Mouse (Mus musculus) adrenal gland, adult 8-10 months (tissue): ENCODE results near the gene Mettl1. TPM values are rescaled to one million over a fixed set of nuclear protein-coding genes. Genes with fewer than 3 reads are reported as not detected.
A peak's percentile ranks its signal among the peaks of the same experiment; 100 is the strongest.

Source experiments
- DNase-seq: peaks from one replicate; pipeline ENCODE4 v3.0.0; 2022
- total RNA-seq, 4 experiments: library from RNA; stranded (reverse); gene quantifications; 2 replicates each; pipeline ENCODE4 v1.2.4; 2022

The Mettl1 gene
- total RNA-seq = 10 to 100 TPM; 19.3 to 33.1 (median 26.4) TPM

- peak; percentile 41 for DNase-seq
These were observed at the start of gene Mettl1, which contains the start of gene Eef1akmt3 for GRCm38 (mm10) chr10:127041274-127041766. TSS of gene Mettl1 (plus strand) at chr10:127041414. TSS of gene Eef1akmt3 (minus strand) at chr10:127041513.

DNA sequence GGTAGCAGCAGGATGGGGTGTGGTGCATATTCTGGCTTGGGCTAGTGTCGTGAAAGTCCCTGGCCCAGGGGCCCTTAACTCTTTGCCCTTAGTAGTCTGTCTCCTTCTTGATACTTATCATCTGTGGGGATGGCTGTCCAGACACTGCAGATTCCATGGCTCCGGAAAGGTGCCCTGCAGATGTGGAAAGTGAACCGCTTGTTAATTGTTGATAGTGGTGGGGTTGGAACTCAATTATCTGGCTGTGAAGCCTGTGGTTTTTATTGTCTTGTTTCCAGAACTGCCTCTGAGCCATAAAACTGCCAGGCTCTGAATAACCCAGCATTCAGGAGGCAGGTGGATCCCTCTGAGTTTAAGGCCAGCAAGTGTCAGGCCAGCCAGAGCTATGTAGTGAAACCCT lies 49.5 kb upstream of the Mettl1 start:
- no peak for DNase-seq

GRCm38 (mm10) chr10:126993621-126994020 lies 47.6 kb upstream of the Mettl1 start:
- no peak for DNase-seq

- no peak for DNase-seq
These were observed 43.7 kb upstream of the Mettl1 start for GRCm38 (mm10) chr10:126997340-126998113.

- no peak for DNase-seq
These were observed 40.7 kb upstream of the Mettl1 start, which contains the start of gene Avil for GRCm38 (mm10) chr10:127000529-127000928. TSS of gene Avil (plus strand) at chr10:127000709.

DNA sequence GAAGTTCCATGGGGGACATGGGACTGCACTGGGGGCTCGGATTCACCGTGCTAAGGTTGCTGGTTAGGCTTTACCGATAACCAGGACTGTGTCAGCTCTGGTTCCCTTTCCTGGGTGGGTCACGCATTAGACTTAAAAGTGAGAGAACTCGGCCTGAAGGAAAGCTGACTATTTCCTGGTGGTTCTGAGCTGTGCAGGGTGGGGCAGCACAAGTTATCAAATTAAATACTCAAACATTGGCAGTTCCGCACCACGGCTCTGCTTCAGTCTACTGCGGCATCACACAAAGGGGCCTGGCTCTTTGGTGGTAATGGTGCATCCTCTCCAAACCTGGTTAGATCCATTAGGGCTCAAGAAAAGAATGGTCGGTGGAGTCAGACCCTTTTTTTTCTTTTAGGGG lies 39.9 kb upstream of the Mettl1 start:
- no peak for DNase-seq

DNA sequence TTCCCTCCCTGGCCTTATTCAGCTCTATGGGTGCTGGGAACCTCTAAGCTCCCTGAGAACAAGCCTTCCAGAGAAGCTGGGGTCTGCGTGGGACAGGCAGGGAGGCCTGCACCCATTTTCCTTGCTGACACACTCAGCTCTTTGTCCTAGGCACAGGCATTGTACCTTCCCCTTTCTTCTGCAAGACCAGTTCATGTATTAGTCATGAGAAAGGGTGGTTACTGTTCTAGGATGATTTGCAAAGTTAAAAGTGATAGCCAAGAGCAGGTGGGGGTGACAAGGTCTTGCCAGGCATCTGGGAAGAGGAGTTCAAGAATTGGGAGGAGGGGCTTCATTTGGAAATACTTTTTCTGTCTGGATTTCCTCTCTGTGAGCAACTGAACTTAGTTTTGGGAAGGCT lies 39.2 kb upstream of the Mettl1 start:
- DNase-seq = no peak

GRCm38 (mm10) chr10:127002765-127003164 lies 38.4 kb upstream of the Mettl1 start:
- DNase-seq = no peak

DNA sequence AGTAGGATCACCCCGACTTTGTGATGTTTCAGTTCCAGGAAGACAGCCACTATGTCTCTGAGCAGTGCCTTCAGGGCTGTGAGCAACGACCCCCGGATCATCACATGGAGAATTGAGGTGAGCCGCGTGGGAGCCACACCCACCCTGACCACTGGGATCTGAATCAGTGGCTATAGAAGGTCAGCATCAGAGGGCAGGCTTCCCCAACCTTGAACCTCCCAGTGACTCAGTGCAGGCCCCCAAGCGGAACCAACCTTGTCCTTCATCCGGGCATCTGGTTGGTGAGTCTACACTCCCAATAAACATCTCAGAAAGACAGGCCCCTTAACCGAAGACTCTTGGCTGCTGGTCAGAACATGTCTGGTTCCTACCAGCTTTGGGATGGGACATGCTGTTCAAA lies 37.9 kb upstream of the Mettl1 start:
- peak; percentile 84 for DNase-seq

DNA sequence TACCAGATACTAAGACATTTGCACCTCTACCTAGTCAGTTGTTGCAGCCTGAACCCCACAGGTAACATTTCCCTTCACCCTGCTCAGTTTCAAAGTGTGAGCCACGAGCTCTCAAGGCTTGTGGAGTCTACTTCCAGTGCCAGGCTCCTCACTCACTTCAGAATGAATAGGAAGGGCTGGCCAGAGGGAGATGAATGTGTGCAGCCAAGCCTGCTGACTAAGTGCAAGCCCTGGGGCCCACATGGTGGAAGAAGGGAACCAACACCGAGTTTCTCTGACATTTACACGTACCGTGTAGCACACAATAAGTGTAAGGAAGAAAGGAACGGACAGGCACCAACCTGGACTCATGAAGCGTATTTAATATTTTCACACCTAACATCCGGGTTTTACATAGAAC lies 37.4 kb upstream of the Mettl1 start:
- DNase-seq = no peak

GRCm38 (mm10) chr10:127016488-127016887 lies 24.7 kb upstream of the Mettl1 start:
- DNase-seq = no peak

DNA sequence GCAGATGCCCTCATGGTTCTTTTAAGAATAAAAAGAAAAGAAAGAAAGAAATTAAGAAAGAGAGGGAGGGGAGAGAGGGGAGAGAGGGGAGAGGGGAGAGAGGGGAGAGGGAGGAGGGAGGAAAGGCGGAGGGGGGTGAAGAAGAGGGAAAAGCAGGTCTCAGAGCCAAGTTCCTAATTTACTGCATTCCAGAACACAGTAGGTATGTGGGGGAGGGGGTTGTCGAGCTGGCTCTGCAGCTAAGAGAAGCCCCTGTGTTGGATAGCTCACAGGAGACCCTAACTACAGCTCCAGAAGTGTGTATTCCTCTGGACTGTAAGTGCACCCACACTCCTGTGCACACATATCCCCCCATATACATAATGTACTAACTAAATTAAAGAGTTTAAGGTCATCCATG lies 24.1 kb upstream of the Mettl1 start:
- DNase-seq = no peak

DNA sequence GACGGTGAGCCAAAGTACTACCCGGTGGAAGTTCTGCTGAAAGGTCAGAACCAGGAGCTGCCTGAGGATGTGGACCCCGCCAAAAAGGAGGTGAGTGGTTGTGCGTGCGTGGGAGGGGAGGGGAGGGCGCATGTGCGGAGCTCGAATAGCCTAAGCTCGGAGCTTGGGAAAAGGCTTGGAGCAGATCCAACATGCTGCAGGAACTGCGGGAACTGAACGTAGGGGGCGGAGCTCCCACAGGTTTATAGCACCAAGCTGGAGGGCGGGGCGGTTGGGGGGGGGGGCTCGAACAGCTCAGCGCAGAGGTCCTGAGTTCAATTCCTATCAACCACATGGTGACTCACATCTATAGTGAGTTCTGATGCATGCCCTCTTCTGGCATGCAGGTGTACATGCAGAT lies 22.8 kb upstream of the Mettl1 start:
- DNase-seq = no peak

DNA sequence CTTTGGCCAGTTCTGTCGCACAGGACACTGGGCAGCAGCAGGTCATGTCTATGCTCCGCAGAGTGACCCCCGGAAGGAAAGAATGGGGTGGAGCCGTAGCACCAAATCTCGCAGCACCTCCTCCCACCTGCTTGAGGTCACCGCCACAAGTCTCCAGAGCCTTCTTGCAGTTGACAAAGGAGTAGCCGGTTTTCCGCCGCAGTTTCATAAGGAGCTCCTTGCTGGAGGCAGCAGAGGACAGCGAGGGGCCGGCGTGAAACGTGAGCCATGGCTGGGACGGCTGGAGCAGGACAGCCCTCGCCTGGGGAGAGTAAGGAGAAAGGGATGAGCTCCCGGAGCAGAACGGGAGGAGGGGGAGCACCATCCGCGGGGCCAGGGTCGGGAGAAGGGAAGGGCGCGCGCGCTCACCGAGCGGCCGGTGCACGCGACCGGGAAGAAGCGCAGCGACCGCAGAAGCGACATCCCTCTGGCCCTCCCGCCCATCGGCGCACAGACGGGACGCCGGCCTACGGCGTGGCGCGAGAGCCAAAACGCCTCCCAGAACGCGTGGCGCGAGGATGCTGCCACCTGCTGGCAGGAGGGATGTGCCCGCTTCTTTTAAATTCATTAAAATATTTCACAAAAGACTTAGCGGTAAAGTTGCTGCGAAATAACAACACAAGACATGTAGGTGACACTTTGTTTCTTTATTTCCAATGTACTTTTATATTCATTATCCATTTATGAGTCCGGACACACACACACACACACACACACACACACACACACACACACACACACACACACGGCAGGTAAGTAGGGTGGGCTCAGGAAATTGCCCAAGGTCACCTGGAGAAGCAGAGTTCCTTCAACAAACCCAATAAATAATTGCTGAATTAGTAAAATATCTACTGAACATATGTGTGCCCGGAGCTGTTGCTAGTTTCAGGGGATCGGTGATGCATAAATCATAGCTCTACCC lies 10.6 kb upstream of the Mettl1 start, which contains the start of gene Tsfm:
Gene Tsfm (minus strand): TSS at position 505 of the 961 bp plus-strand sequence.
- peak; percentile 85 for DNase-seq

- DNase-seq = no peak
These were observed 7.9 kb upstream of the Mettl1 start for GRCm38 (mm10) chr10:127033301-127033741.

- DNase-seq = no peak
These were observed 4.9 kb upstream of the Mettl1 start for GRCm38 (mm10) chr10:127036273-127036672.

DNA sequence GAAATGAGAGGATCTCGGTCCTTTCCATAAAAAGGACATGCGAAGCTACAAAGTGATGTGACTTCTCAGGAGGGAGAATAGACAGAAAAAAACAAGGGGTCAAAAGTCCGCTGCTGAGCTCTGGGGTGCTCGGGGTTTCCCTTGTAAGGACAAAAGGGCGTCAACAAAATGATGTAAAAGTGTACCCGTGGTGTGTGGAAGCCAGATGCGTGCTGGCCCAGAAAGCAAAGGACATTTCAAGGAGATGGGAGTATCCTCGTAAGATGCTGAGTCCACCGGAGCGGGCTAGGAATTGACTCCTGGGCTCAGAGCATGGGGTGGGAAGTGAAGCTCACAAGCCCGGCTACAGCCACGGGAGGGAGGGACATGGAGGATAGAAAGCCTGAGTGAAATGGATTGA lies 3.6 kb upstream of the Mettl1 start:
- no peak for DNase-seq

- no peak for DNase-seq
These were observed 522 bp upstream of the Mettl1 start for GRCm38 (mm10) chr10:127040569-127041214.

- DNase-seq = peak; percentile 75
These were observed 642 bp downstream of the Mettl1 start for GRCm38 (mm10) chr10:127041774-127042338.

- no peak for DNase-seq
These were observed 1.4 kb downstream of the Mettl1 start for GRCm38 (mm10) chr10:127042468-127043115.

- no peak for DNase-seq
These were observed 2.0 kb downstream of the Mettl1 start for GRCm38 (mm10) chr10:127043187-127043586.
